Comparison of ENCODE assay signal across 14 mouse cellular contexts in genomic region chr5:93189607-93190006, GRCm38 (mm10). TPM values are rescaled to one million over a fixed set of nuclear protein-coding genes. Genes with fewer than 3 reads are reported as not detected.
"Had no signal": no experiment of that assay in that cellular context is flagged by ENCODE, and none has a peak within 500 bp of the region (broad histone marks: within the 10 kb centered on the region; RNA-seq: fewer than 3 reads in every experiment).

No protein-coding gene starts in this region.

- H3K27me3 ChIP-seq: limb, embryonic 12.5 days; liver, embryonic 15.5 days; neural tube, embryonic 12.5 days; stomach, embryonic 15.5 days had no signal

- H3K4me3 ChIP-seq: layer of hippocampus, adult 2 months; limb, embryonic 12.5 days; liver, embryonic 15.5 days; neural tube, embryonic 12.5 days; stomach, embryonic 15.5 days had no signal

- ATAC-seq: lung, postnatal 0 days had no signal

- H3K27ac ChIP-seq: layer of hippocampus, adult 2 months; limb, embryonic 12.5 days; liver, embryonic 15.5 days; neural tube, embryonic 12.5 days; stomach, embryonic 15.5 days had no signal

- H3K9me3 ChIP-seq: limb, embryonic 12.5 days; liver, embryonic 15.5 days; neural tube, embryonic 12.5 days; stomach, embryonic 15.5 days had no signal

- H3K4me1 ChIP-seq: neural tube, embryonic 12.5 days; stomach, embryonic 15.5 days had no signal

- DNase-seq: kidney, postnatal 10 days; kidney, postnatal 4 days; liver; lung, adult 2 months; lung, postnatal 36 days; midbrain, embryonic 14.5 days; thymus, adult 2 months; thymus, postnatal 25 days had no signal

- H3K4me2 ChIP-seq: limb, embryonic 12.5 days; liver, embryonic 15.5 days; neural tube, embryonic 12.5 days; stomach, embryonic 15.5 days had no signal

- H3K9ac ChIP-seq: limb, embryonic 12.5 days; liver, embryonic 15.5 days; neural tube, embryonic 12.5 days; stomach, embryonic 15.5 days had no signal

RNA-seq across cellular contexts. Expression of gene 2010109A12Rik, which starts 16.7 kb away (rescaled TPM):
- polyA plus RNA-seq: lung, adult 2 months had no signal
